Mouse (Mus musculus): ENCODE measurements around the gene Bmf.

Bmf gene

GRCm38 (mm10) chr2:118545242-118546103 lies 4.0 kb downstream of the Bmf start:
- DNase-seq (ENCODE audit: low spot score): peak; percentile 37

GRCm38 (mm10) chr2:118543893-118544799 lies 5.3 kb downstream of the Bmf start:
- DNase-seq (ENCODE audit: low spot score): no peak

GRCm38 (mm10) chr2:118542971-118543573 lies 6.4 kb downstream of the Bmf start:
- no peak for DNase-seq (ENCODE audit: low spot score)

- DNase-seq (ENCODE audit: low spot score): no peak
Measured at GRCm38 (mm10) chr2:118541716-118542115, 7.8 kb downstream of the Bmf start.

- no peak for DNase-seq (ENCODE audit: low spot score)
Measured at GRCm38 (mm10) chr2:118540691-118541117, 8.8 kb downstream of the Bmf start.

- no peak for DNase-seq (ENCODE audit: low spot score)
Measured at GRCm38 (mm10) chr2:118539881-118540516, 9.5 kb downstream of the Bmf start.

- DNase-seq (ENCODE audit: low spot score): no peak
Measured at GRCm38 (mm10) chr2:118539040-118539439, 10.4 kb downstream of the Bmf start.

- DNase-seq (ENCODE audit: low spot score): no peak
Measured at GRCm38 (mm10) chr2:118537226-118537625, 12.3 kb downstream of the Bmf start.

GRCm38 (mm10) chr2:118536553-118536952 lies 12.9 kb downstream of the Bmf start:
- DNase-seq (ENCODE audit: low spot score): no peak

- DNase-seq (ENCODE audit: low spot score): no peak
Measured at GRCm38 (mm10) chr2:118536111-118536510, 13.4 kb downstream of the Bmf start.

- no peak for DNase-seq (ENCODE audit: low spot score)
Measured at GRCm38 (mm10) chr2:118533969-118534368, 15.5 kb downstream of the Bmf start.

GRCm38 (mm10) chr2:118532855-118533675 lies 16.4 kb downstream of the Bmf start:
- no peak for DNase-seq (ENCODE audit: low spot score)

- DNase-seq (ENCODE audit: low spot score): no peak
Measured at GRCm38 (mm10) chr2:118532401-118532800, 17.1 kb downstream of the Bmf start.

- no peak for DNase-seq (ENCODE audit: low spot score)
Measured at GRCm38 (mm10) chr2:118529466-118530181, 19.9 kb downstream of the Bmf start.

GRCm38 (mm10) chr2:118526545-118526944 lies 22.9 kb downstream of the Bmf start:
- DNase-seq (ENCODE audit: low spot score): no peak

- no peak for DNase-seq (ENCODE audit: low spot score)
Measured at GRCm38 (mm10) chr2:118524811-118525210, 24.7 kb downstream of the Bmf start.

- DNase-seq (ENCODE audit: low spot score): no peak
Measured at GRCm38 (mm10) chr2:118523163-118523730, 26.2 kb downstream of the Bmf start.

- no peak for DNase-seq (ENCODE audit: low spot score)
Measured at GRCm38 (mm10) chr2:118522265-118522664, 27.2 kb downstream of the Bmf start.

GRCm38 (mm10) chr2:118520042-118520933 lies 29.2 kb downstream of the Bmf start:
- DNase-seq (ENCODE audit: low spot score): no peak

All from spleen, adult 12 weeks (tissue).